Mouse (Mus musculus) gastrocnemius, postnatal 4 days (tissue): ENCODE data around the gene Zfp157. TPM values are rescaled to one million over a fixed set of nuclear protein-coding genes. Genes with fewer than 3 reads are reported as not detected.
"Not testable (repeated sequence)": the region's sequence is repeated elsewhere in the genome, so short reads cannot be mapped to it uniquely, and the experiment has no call there.

Source experiments
- DNase-seq, 2 experiments: peaks; one replicate each; pipeline ENCODE4 v3.0.0; 2021 to 2022; ENCODE audit warnings: low spot score in 2 of 2, mixed read lengths in 2 of 2
- long read RNA-seq, 2 experiments: library from polyadenylated mRNA; stranded (forward); transcript quantifications; one replicate each; pipeline ENCODE4 v2.0.0; 2021
- total RNA-seq, 2 experiments: library from RNA; stranded (reverse); gene quantifications; 2 replicates each; pipeline ENCODE4 v1.2.3; 2021

The Zfp157 gene
- 10 to 100 TPM in 1 of 2 experiments, 1 to 10 TPM in 1; 8.9 to 10.7 TPM for total RNA-seq
- long read RNA-seq, experiment 1, full-length matches to known transcripts: 1 of 3 reads
- long read RNA-seq, experiment 1, partial matches to known transcripts: 0 of 3 reads
- long read RNA-seq, experiment 1, other reads (novel, unspliced or antisense): 2 of 3 reads
- long read RNA-seq, experiment 2, full-length matches to known transcripts: 3 of 5 reads
- long read RNA-seq, experiment 2, partial matches to known transcripts: 0 of 5 reads
- long read RNA-seq, experiment 2, other reads (novel, unspliced or antisense): 2 of 5 reads

GRCm38 (mm10) chr5:138441286-138442194 is at the start of gene Zfp157:
TSS of gene Zfp157 (plus strand) at chr5:138441468.
- DNase-seq: peak; percentile 61 to 88

DNA sequence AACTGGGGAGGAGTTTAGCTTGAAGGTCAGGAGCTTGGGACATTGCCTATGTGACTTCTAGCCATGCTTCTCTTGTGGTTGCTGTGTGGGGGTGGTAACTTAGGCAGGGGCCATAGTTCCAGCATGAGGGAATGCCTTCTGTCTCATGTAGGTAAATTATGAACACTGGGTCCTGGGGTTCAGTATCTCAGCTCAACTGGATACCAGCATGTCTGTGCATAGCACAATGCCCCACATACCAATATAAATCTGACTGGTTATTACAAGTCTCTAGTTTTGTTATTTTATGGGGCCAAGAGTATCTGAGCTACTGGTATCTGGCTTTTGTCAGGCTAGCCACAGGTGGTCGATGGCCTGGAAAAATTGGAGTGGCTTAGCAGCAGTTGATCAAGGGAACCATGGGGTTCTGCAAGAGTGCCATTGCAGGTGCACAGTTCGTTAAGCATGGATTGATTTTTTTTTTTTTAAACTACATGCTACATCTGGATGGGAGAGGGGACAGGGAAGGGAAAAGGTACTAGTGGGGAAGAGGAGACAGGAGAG is 43.4 kb upstream of the Zfp157 start:
- DNase-seq: no peak

DNA sequence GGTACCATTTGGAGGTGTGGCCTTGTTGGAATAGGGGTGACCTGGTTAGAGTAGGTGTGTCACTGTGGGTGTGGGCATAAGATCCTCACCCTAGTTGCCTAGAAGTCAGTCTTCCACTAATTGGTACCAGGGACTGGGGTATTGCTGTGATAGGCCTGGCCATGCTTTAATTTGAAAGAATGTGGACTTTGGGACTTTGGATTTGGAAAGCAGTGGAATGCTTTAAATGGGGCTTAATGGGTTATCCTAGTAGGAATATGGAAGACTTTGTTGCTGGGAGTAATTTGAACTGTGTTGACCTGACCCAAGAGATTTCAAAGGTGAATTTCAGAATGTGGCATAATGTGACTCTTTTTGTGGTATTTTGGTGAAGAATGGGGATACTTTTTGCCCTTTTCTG is 40.8 kb upstream of the Zfp157 start:
- DNase-seq: not testable (repeated sequence)

- DNase-seq: no peak
Measured at GRCm38 (mm10) chr5:138458371-138458770, 17.1 kb downstream of the Zfp157 start.

GRCm38 (mm10) chr5:138459107-138459506 is 17.8 kb downstream of the Zfp157 start:
- no peak for DNase-seq

DNA sequence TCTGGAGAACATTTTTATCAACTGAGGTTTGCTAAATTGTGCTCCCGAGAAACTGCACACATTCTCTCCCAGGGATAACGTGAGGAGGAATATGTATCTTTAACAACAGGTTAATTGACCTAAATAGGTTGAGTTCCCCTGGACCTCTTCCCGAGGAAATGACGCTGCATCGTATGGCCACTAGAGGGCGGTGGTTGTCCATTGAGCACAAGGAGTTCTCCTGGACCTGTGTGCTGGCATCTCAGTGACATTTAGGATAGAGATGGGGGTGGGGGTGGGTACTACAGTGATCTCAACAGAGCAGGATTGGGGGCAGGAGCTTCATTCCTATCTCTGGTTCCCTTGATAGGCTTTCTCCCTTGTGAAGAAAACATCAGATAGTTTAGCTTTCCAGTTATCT is 32.3 kb downstream of the Zfp157 start:
- DNase-seq: peak in 1 of 2 experiments; percentile 43

GRCm38 (mm10) chr5:138504548-138504947 is 63.3 kb downstream of the Zfp157 start:
- DNase-seq: not testable (repeated sequence)

Other genes starting within 250 kb of the Zfp157 start
- gene Mblac1, start 247.2 kb upstream of the Zfp157 start, total RNA-seq: 1 to 10 TPM; 5.6 to 5.7 TPM
- gene Nxpe5, start 215.6 kb upstream of the Zfp157 start, total RNA-seq: 1 to 10 TPM; 2.3 to 2.4 TPM
- 10 to 100 TPM; 52.9 to 54.9 TPM for gene Lamtor4, start 186.0 kb upstream of the Zfp157 start, total RNA-seq
- 1 to 10 TPM; 8.0 to 9.5 TPM for gene BC037034, start 177.4 kb upstream of the Zfp157 start, total RNA-seq
- under 1 TPM; 0.36 to 0.69 TPM for gene Gal3st4, start 168.6 kb upstream of the Zfp157 start, total RNA-seq
- not detected for gene Gm43720, start 161.5 kb upstream of the Zfp157 start, total RNA-seq
- 1 to 10 TPM; 1.7 to 3.0 TPM for gene Gpc2, start 161.5 kb upstream of the Zfp157 start, total RNA-seq
- 1 to 10 TPM in 1 of 2 experiments, under 1 TPM in 1; 0.54 to 1.4 TPM for gene Stag3, start 161.2 kb upstream of the Zfp157 start, total RNA-seq
- gene Pvrig, start 99.5 kb upstream of the Zfp157 start, total RNA-seq: not detected
- gene 1700123K08Rik, start 123.2 kb downstream of the Zfp157 start, total RNA-seq: not detected
- 10 to 100 TPM; 28.6 to 32.6 TPM for gene Zfp68, start 178.3 kb downstream of the Zfp157 start, total RNA-seq
- 1 to 10 TPM; 6.7 to 7.3 TPM for gene A430033K04Rik, start 181.4 kb downstream of the Zfp157 start, total RNA-seq